ENCODE assay signal across 7 mouse cellular contexts in genomic region chr17:35869346-35870067, GRCm38 (mm10). TPM values are rescaled to one million over a fixed set of nuclear protein-coding genes. Genes with fewer than 3 reads are reported as not detected.
DNase-seq lines count a peak whose midpoint lies in the region; ATAC-seq and TF ChIP-seq lines count a peak whose summit lies in the region.

No protein-coding gene starts in this region.

- H3K4me1 ChIP-seq in forebrain, embryonic 13.5 days = peaks cover 77% of the 10 kb centered on the region
- H3K4me1 ChIP-seq in hindbrain, embryonic 15.5 days (replicated peaks) = peaks cover 80% of the 10 kb centered on the region
- H3K4me1 ChIP-seq in liver, postnatal 0 days (ENCODE audit: insufficient read depth) = peaks cover 32% of the 10 kb centered on the region
- peaks cover 51% of the 10 kb centered on the region for H3K4me1 ChIP-seq in olfactory bulb, adult 2 months (ENCODE audit: control insufficient read depth, insufficient read depth, low read length)

- TF ChIP-seq EP300 in liver, postnatal 0 days (IDR thresholded peaks at IDR 0.05; ENCODE audit: low read depth) = no peak

- peak; percentile 56 for DNase-seq in CD4-positive helper T cell, adult 2 months (ENCODE audit: low read depth, low spot score)
- DNase-seq in Muller cell, postnatal 12 days (ENCODE audit: inconsistent ontology term) = peak; percentile 43
- DNase-seq in liver, postnatal 0 days = peak; percentile 74
- no peak for DNase-seq in left cerebral cortex, postnatal 25 days (ENCODE audit: low spot score in 2 of 2)

- H3K4me2 ChIP-seq in forebrain, embryonic 13.5 days = peak overlapping the region; percentile 100
- peak overlapping the region; percentile 90 for H3K4me2 ChIP-seq in hindbrain, embryonic 15.5 days
- H3K4me2 ChIP-seq in liver, postnatal 0 days (ENCODE audit: low read depth, low read length) = peak overlapping the region; percentile 79

- peaks cover 4% of the 10 kb centered on the region; the same call in 1 of the 2 replicates for H3K9me3 ChIP-seq in forebrain, embryonic 13.5 days (replicated peaks)
- 0 out of 2 replicates have a peak, but pooled peaks cover 2% of the 10 kb centered on the region for H3K9me3 ChIP-seq in hindbrain, embryonic 15.5 days
- no peaks in the 10 kb centered on the region for H3K9me3 ChIP-seq in liver, postnatal 0 days (ENCODE audit: low read length)

- H3K27ac ChIP-seq in forebrain, embryonic 13.5 days = peak overlapping the region; percentile 25
- peak overlapping the region; percentile 75 for H3K27ac ChIP-seq in hindbrain, embryonic 15.5 days (replicated peaks)
- H3K27ac ChIP-seq in liver, postnatal 0 days (ENCODE audit: low read depth) = peak overlapping the region; percentile 95
- peak overlapping the region; percentile 17; the same call in 1 of the 2 replicates for H3K27ac ChIP-seq in olfactory bulb, adult 2 months (ENCODE audit: insufficient read depth, low read depth, low read length)

- peak overlapping the region; percentile 77 for H3K4me3 ChIP-seq in forebrain, embryonic 13.5 days
- H3K4me3 ChIP-seq in hindbrain, embryonic 15.5 days = peak overlapping the region; percentile 67
- H3K4me3 ChIP-seq in liver, postnatal 0 days (ENCODE audit: low read depth, low read length) = peak overlapping the region; percentile 55
- H3K4me3 ChIP-seq in olfactory bulb, adult 2 months (ENCODE audit: insufficient read depth, low read depth, low read length) = peak overlapping the region; percentile 53

- TF ChIP-seq POLR2A in olfactory bulb, adult 2 months (IDR thresholded peaks at IDR 0.05; ENCODE audit: insufficient read depth, low read depth, low read length) = no peak

- no peak for TF ChIP-seq CTCF in liver, postnatal 0 days (IDR thresholded peaks at IDR 0.05; ENCODE audit: low read depth)
- no peak for TF ChIP-seq CTCF in olfactory bulb, adult 2 months (IDR thresholded peaks at IDR 0.05; ENCODE audit: insufficient read depth, low read depth, low read length)

- ATAC-seq in forebrain, embryonic 13.5 days = no peak
- ATAC-seq in hindbrain, embryonic 15.5 days (ENCODE audit: low FRiP score, low read depth) = no peak
- peak; percentile 63 for ATAC-seq in liver, postnatal 0 days

- H3K36me3 ChIP-seq in forebrain, embryonic 13.5 days (ENCODE audit: poor library complexity, severe bottlenecking) = peaks cover 32% of the 10 kb centered on the region
- peaks cover 8% of the 10 kb centered on the region; the same call in 1 of the 2 replicates for H3K36me3 ChIP-seq in hindbrain, embryonic 15.5 days
- peaks cover 8% of the 10 kb centered on the region; the same call in 1 of the 2 replicates for H3K36me3 ChIP-seq in liver, postnatal 0 days (replicated peaks; ENCODE audit: insufficient read depth, low read length)

- no peaks in the 10 kb centered on the region for H3K27me3 ChIP-seq in forebrain, embryonic 13.5 days
- H3K27me3 ChIP-seq in hindbrain, embryonic 15.5 days = no peaks in the 10 kb centered on the region
- H3K27me3 ChIP-seq in liver, postnatal 0 days (ENCODE audit: insufficient read depth, low read length) = peaks cover 35% of the 10 kb centered on the region

- WGBS in forebrain, embryonic 13.5 days = 7% methylated on average over 7 of the region's 7 CpGs
- WGBS in hindbrain, embryonic 15.5 days = 3% methylated on average over 7 of the region's 7 CpGs
- under 1% methylated on average over 7 of the region's 7 CpGs for WGBS in liver, postnatal 0 days (ENCODE audit: insufficient replicate concordance)
- 21% methylated on average over 7 of the region's 7 CpGs for WGBS in olfactory bulb, adult 2 months

- intact Hi-C loops in left cerebral cortex, postnatal 25 days (cut with DNase I) = loop anchor here (5.0 kb wide), 1 partner anchor 132 kb away; no protein-coding TSS in a partner anchor

- H3K9ac ChIP-seq in forebrain, embryonic 13.5 days = peak overlapping the region; percentile 91
- peak overlapping the region; percentile 82 for H3K9ac ChIP-seq in hindbrain, embryonic 15.5 days
- H3K9ac ChIP-seq in liver, postnatal 0 days (replicated peaks) = peak overlapping the region; percentile 61

RNA-seq across cellular contexts. Expression of gene Ppp1r18, which starts 4.1 kb away (rescaled TPM):
- polyA plus RNA-seq in forebrain, embryonic 13.5 days (2015; fragmentation: Nextera tagmentation; extraction: Ambion mirVana) = 20.9 and 22.7 TPM in 2 replicates
- 21.1 and 24.7 TPM in 2 replicates for polyA plus RNA-seq in hindbrain, embryonic 15.5 days (2015; fragmentation: Nextera tagmentation; extraction: Ambion mirVana)
- 14.1 and 15.3 TPM in 2 replicates for polyA plus RNA-seq in liver, postnatal 0 days (2015; fragmentation: Nextera tagmentation; extraction: Ambion mirVana)
- polyA plus RNA-seq in olfactory bulb, adult 2 months (2012; ENCODE audit: insufficient read depth, insufficient read length, low replicate concordance, missing spikeins) = not detected in 2 replicates
- 1 to 10 TPM; 8.3 to 8.7 TPM for total RNA-seq in left cerebral cortex, postnatal 25 days (2021)

RNA-seq across cellular contexts. Expression of gene Nrm, which starts 8.4 kb away (rescaled TPM):
- 41.3 and 47.9 TPM in 2 replicates for polyA plus RNA-seq in forebrain, embryonic 13.5 days (2015; fragmentation: Nextera tagmentation; extraction: Ambion mirVana)
- polyA plus RNA-seq in hindbrain, embryonic 15.5 days (2015; fragmentation: Nextera tagmentation; extraction: Ambion mirVana) = 22.1 and 22.6 TPM in 2 replicates
- 15.5 and 15.8 TPM in 2 replicates for polyA plus RNA-seq in liver, postnatal 0 days (2015; fragmentation: Nextera tagmentation; extraction: Ambion mirVana)
- polyA plus RNA-seq in olfactory bulb, adult 2 months (2012; ENCODE audit: insufficient read depth, insufficient read length, low replicate concordance, missing spikeins) = not detected in 2 replicates
- 1 to 10 TPM; 3.2 to 3.6 TPM for total RNA-seq in left cerebral cortex, postnatal 25 days (2021)

RNA-seq across cellular contexts. Expression of gene Dhx16, which starts 10.1 kb away (rescaled TPM):
- polyA plus RNA-seq in forebrain, embryonic 13.5 days (2015; fragmentation: Nextera tagmentation; extraction: Ambion mirVana) = 38.6 and 39.9 TPM in 2 replicates
- polyA plus RNA-seq in hindbrain, embryonic 15.5 days (2015; fragmentation: Nextera tagmentation; extraction: Ambion mirVana) = 30.8 and 32.4 TPM in 2 replicates
- polyA plus RNA-seq in liver, postnatal 0 days (2015; fragmentation: Nextera tagmentation; extraction: Ambion mirVana) = 14.3 and 15.6 TPM in 2 replicates
- polyA plus RNA-seq in olfactory bulb, adult 2 months (2012; ENCODE audit: insufficient read depth, insufficient read length, low replicate concordance, missing spikeins) = not detected in 2 replicates
- total RNA-seq in left cerebral cortex, postnatal 25 days (2021) = 10 to 100 TPM; 29.5 to 32.4 TPM

RNA-seq across cellular contexts. Expression of gene 2310061I04Rik, which starts 27.7 kb away (rescaled TPM):
- polyA plus RNA-seq in forebrain, embryonic 13.5 days (2015; fragmentation: Nextera tagmentation; extraction: Ambion mirVana) = 31.6 and 36.6 TPM in 2 replicates
- 63.7 and 68.6 TPM in 2 replicates for polyA plus RNA-seq in hindbrain, embryonic 15.5 days (2015; fragmentation: Nextera tagmentation; extraction: Ambion mirVana)
- polyA plus RNA-seq in liver, postnatal 0 days (2015; fragmentation: Nextera tagmentation; extraction: Ambion mirVana) = 15.6 and 16.9 TPM in 2 replicates
- polyA plus RNA-seq in olfactory bulb, adult 2 months (2012; ENCODE audit: insufficient read depth, insufficient read length, low replicate concordance, missing spikeins) = not detected in 2 replicates
- total RNA-seq in left cerebral cortex, postnatal 25 days (2021) = 10 to 100 TPM; 55.4 to 59.6 TPM

RNA-seq across cellular contexts. Expression of gene Mdc1, which starts 28.2 kb away (rescaled TPM):
- 15.1 and 18.4 TPM in 2 replicates for polyA plus RNA-seq in forebrain, embryonic 13.5 days (2015; fragmentation: Nextera tagmentation; extraction: Ambion mirVana)
- 10.0 and 10.5 TPM in 2 replicates for polyA plus RNA-seq in hindbrain, embryonic 15.5 days (2015; fragmentation: Nextera tagmentation; extraction: Ambion mirVana)
- polyA plus RNA-seq in liver, postnatal 0 days (2015; fragmentation: Nextera tagmentation; extraction: Ambion mirVana) = 2.5 and 3.3 TPM in 2 replicates
- 41.3 TPM in 1 of 2 replicates, not detected in the other for polyA plus RNA-seq in olfactory bulb, adult 2 months (2012; ENCODE audit: insufficient read depth, insufficient read length, low replicate concordance, missing spikeins)
- 10 to 100 TPM in 1 of 2 experiments, 1 to 10 TPM in 1; 9.7 to 12.0 TPM for total RNA-seq in left cerebral cortex, postnatal 25 days (2021)

Comparison
In these comparisons a context has a peak if more than half of its experiments do, and no peak if none do; other contexts are left out.
1. DNase-seq: peak in CD4-positive helper T cell, adult 2 months (single experiment), Muller cell, postnatal 12 days (single experiment) and liver, postnatal 0 days (single experiment); none in left cerebral cortex, postnatal 25 days (0 of 2).
2. H3K27ac ChIP-seq: peak in every context shown above with its lines; median percentile 95 in liver, postnatal 0 days; 75 in hindbrain, embryonic 15.5 days; 25 in forebrain, embryonic 13.5 days; 17 in olfactory bulb, adult 2 months.
3. RNA of gene Ppp1r18, which starts 4.1 kb away (polyA plus RNA-seq): 21.1 to 24.7 TPM in hindbrain, embryonic 15.5 days, 20.9 to 22.7 TPM in forebrain, embryonic 13.5 days and 14.1 to 15.3 TPM in liver, postnatal 0 days; not detected in olfactory bulb, adult 2 months; every median in the first group is over 10 times any median in the second.
4. RNA of gene Dhx16, which starts 10.1 kb away (polyA plus RNA-seq): 38.6 to 39.9 TPM in forebrain, embryonic 13.5 days, 30.8 to 32.4 TPM in hindbrain, embryonic 15.5 days and 14.3 to 15.6 TPM in liver, postnatal 0 days; not detected in olfactory bulb, adult 2 months; every median in the first group is over 10 times any median in the second.
5. Peak in every context shown above with its lines, with median percentiles within 50 percentile points of each other: H3K4me2 ChIP-seq, H3K4me3 ChIP-seq and H3K9ac ChIP-seq.